Mouse (Mus musculus) ES-Bruce4 (cell line): ENCODE measurements around the gene Hic2. TPM values are rescaled to one million over a fixed set of nuclear protein-coding genes. Genes with fewer than 3 reads are reported as not detected.

Experiments used
- H3K27ac ChIP-seq: 2 replicates; pipeline ENCODE4 v1.5.1; 2012; ENCODE audit warnings: low read length, inconsistent platforms; ENCODE audit not compliant: insufficient read depth
- H3K27me3 ChIP-seq: 2 replicates; pipeline ENCODE4 v1.6.1; 2012; ENCODE audit warnings: mild to moderate bottlenecking, low read length, inconsistent platforms; ENCODE audit not compliant: control insufficient read depth, poor library complexity, insufficient read depth, severe bottlenecking
- H3K36me3 ChIP-seq: 2 replicates; pipeline ENCODE4 v1.6.1; 2012; ENCODE audit warnings: inconsistent platforms, mild to moderate bottlenecking, low read length, moderate library complexity; ENCODE audit not compliant: control insufficient read depth, poor library complexity, insufficient read depth, severe bottlenecking
- H3K4me1 ChIP-seq: one replicate; pipeline ENCODE4 v1.8.1; 2011; ENCODE audit warnings: low read length; ENCODE audit not compliant: control insufficient read depth, insufficient read depth
- H3K4me3 ChIP-seq: 2 replicates; pipeline ENCODE4 v1.5.1; 2011; ENCODE audit warnings: low read depth, mild to moderate bottlenecking, low read length
- H3K9ac ChIP-seq: 2 replicates; pipeline ENCODE4 v1.6.1; 2012; ENCODE audit warnings: low read depth, mild to moderate bottlenecking, inconsistent platforms; ENCODE audit not compliant: poor library complexity, severe bottlenecking
- H3K9me3 ChIP-seq: replicated peaks from 2 replicates; pipeline ENCODE4 v1.6.1; 2012; ENCODE audit warnings: mild to moderate bottlenecking, low read length, inconsistent platforms; ENCODE audit not compliant: control insufficient read depth, poor library complexity, insufficient read depth, severe bottlenecking
- CTCF ChIP-seq: IDR thresholded peaks from one replicate; pipeline ENCODE4 v1.8.1; 2011; ENCODE audit warnings: low read depth, low read length
- EP300 ChIP-seq: IDR thresholded peaks from 2 replicates; pipeline ENCODE4 v1.6.1; 2011; ENCODE audit warnings: low read depth, low read length; ENCODE audit not compliant: insufficient read depth
- POLR2A ChIP-seq: IDR thresholded peaks from one replicate; pipeline ENCODE4 v1.8.1; 2011; ENCODE audit warnings: low read length; ENCODE audit not compliant: insufficient read depth
- polyA plus RNA-seq: library from polyadenylated mRNA; stranded (reverse); fragments of >200 nt; gene quantifications from 2 replicates; pipeline ENCODE4 v1.2.4, GENCODE M21; 2011; ENCODE audit warnings: low read depth; ENCODE audit not compliant: missing spikeins, insufficient read depth, insufficient read length

Gene Hic2
- polyA plus RNA-seq: 40.9 and 43.5 TPM in 2 replicates

GRCm38 (mm10) chr16:17232794-17233701, at the start of gene Hic2:
Gene Hic2, plus strand, starts transcription at chr16:17233572.
- Histone ChIP-seq H3K27ac (peak within 1 kb of the TSS; percentile 43), H3K4me3 (peak within 1 kb of the TSS; percentile 93), H3K9ac (peak within 1 kb of the TSS; percentile 94), H3K4me1 (peaks cover 6% of the 10 kb centered on the region), H3K27me3 (no peaks in the 10 kb centered on the region), H3K9me3 (no peaks in the 10 kb centered on the region; the same call in 1 of the 2 replicates), H3K36me3 (no peaks in the 10 kb centered on the region)
- TF ChIP-seq CTCF (no peak), POLR2A (peak; percentile 49), EP300 (peak; percentile 60; the same call in 1 of the 2 replicates)

- TF ChIP-seq EP300 (no peak), CTCF (no peak), POLR2A (no peak)
- Histone ChIP-seq H3K9ac (no peak overlapping the region), H3K27ac (no peak overlapping the region), H3K9me3 (no peaks in the 10 kb centered on the region), H3K4me3 (no peak overlapping the region), H3K4me1 (no peaks in the 10 kb centered on the region), H3K27me3 (no peaks in the 10 kb centered on the region), H3K36me3 (peaks cover 10% of the 10 kb centered on the region; the same call in 1 of the 2 replicates)
These were observed 47.9 kb upstream of the Hic2 start for GRCm38 (mm10) chr16:17185475-17185874.

GRCm38 (mm10) chr16:17193823-17194222, 39.5 kb upstream of the Hic2 start:
- Histone ChIP-seq H3K9ac (0 out of 2 replicates have a peak overlapping the region, but pooled peaks have one; percentile 24), H3K4me3 (no peak overlapping the region), H3K36me3 (peaks cover 15% of the 10 kb centered on the region), H3K27me3 (no peaks in the 10 kb centered on the region), H3K4me1 (peaks cover 2% of the 10 kb centered on the region), H3K9me3 (no peaks in the 10 kb centered on the region), H3K27ac (no peak overlapping the region)
- TF ChIP-seq EP300: no peak
- no peak for TF ChIP-seq POLR2A
- no peak for TF ChIP-seq CTCF

GRCm38 (mm10) chr16:17200121-17200952, 33.0 kb upstream of the Hic2 start:
- Histone ChIP-seq H3K4me1 (peaks cover 2% of the 10 kb centered on the region), H3K27ac (peak overlapping the region; percentile 11)
- TF ChIP-seq POLR2A (no peak), EP300 (no peak), CTCF (no peak)

GRCm38 (mm10) chr16:17200953-17201707, 32.2 kb upstream of the Hic2 start:
- H3K27me3 ChIP-seq: no peaks in the 10 kb centered on the region
- peaks cover 2% of the 10 kb centered on the region for H3K4me1 ChIP-seq
- H3K27ac ChIP-seq: peak overlapping the region; percentile 11
- H3K9me3 ChIP-seq: no peaks in the 10 kb centered on the region
- peak; percentile 56; the same call in 1 of the 2 replicates for TF ChIP-seq EP300
- peak; percentile 53 for TF ChIP-seq POLR2A
- no peak for TF ChIP-seq CTCF
- H3K4me3 ChIP-seq: peak overlapping the region; percentile 99
- peak overlapping the region; percentile 100 for H3K9ac ChIP-seq
- H3K36me3 ChIP-seq: peaks cover 7% of the 10 kb centered on the region

More at GRCm38 (mm10) chr16:17200121-17200952, 33.0 kb upstream of the Hic2 start:
- no peaks in the 10 kb centered on the region for H3K9me3 ChIP-seq
- H3K4me3 ChIP-seq: peak overlapping the region; percentile 99
- peaks cover 9% of the 10 kb centered on the region for H3K36me3 ChIP-seq
- H3K27me3 ChIP-seq: no peaks in the 10 kb centered on the region
- H3K9ac ChIP-seq: peak overlapping the region; percentile 100
